Mouse (Mus musculus) spleen, adult 2 months (tissue): ENCODE measurements around the gene Tex261.

ENCODE experiments used
- CTCF ChIP-seq: fragments of 200-500 bp; IDR thresholded peaks from 2 replicates; pipeline ENCODE4 v1.5.1; 2011; ENCODE audit warnings: mild to moderate bottlenecking, inconsistent platforms; ENCODE audit not compliant: insufficient read depth, insufficient read length, insufficient replicate concordance; ENCODE audit errors: extremely low read depth
- POLR2A ChIP-seq: fragments of 200-500 bp; IDR thresholded peaks from 2 replicates; pipeline ENCODE4 v1.6.1; 2011; ENCODE audit warnings: low read depth, low read length, inconsistent platforms

DNA sequence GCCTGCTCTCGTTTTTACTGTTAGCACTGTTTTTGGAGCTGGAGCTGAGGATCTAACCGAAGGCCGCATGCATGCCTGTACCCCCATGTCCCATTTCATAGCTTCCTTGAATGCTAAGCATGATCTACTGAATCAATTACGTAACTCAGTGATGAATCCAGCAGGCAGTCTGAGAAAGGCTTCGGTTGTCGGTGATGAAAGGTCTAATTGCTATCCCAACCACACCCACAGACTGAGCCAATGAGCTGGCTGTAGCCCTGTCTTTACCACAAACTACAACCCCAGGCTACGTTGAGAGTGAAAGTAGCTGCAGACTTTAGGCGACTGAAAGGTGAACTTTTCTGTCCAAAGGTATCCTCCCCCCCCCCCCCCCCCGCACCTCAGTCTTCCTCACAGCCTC, 1.5 kb downstream of the Tex261 start:
- TF ChIP-seq POLR2A = no peak
- no peak for TF ChIP-seq CTCF
